Mouse (Mus musculus): ENCODE data around the gene Ncln.

Gene Ncln

GRCm38 (mm10) chr10:81517227-81517626, 21.0 kb upstream of the Ncln start:
- CTCF ChIA-PET = interaction anchor here (1.1 kb wide), 1 partner anchor 14 kb away, joined by 3 read pairs; no protein-coding TSS in a partner anchor

GRCm38 (mm10) chr10:81513798-81514197, 17.6 kb upstream of the Ncln start:
- CTCF ChIA-PET = interaction anchor here (0.8 kb wide), 1 partner anchor 11 kb away, joined by 3 read pairs; no protein-coding TSS in a partner anchor

DNA sequence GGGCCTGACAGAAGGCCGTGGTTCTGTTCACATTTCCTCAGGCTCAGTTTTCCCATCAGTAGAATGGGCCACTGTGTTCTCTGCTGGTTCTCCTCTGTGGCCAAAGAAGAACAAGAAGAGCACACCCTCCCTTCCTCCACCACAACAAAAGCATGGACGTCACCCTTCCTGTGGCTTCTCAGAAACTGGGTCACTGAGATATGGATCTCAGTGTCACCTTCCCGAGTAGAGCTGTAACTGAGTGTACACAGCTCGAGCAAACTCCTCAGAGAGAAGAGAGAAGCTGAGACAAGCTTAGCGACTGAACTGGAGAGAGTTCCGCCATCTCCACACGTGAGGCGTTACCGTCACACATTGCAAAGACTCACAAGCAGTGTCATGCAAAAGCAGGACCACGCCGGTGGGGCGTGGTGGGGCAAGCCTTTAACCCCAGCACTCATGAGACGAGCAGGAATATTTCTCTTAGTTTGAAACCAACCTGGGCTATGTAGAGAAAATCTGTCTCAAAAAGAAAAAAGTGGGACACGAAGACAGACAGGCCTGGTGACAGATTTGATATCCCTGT, 14.1 kb upstream of the Ncln start:
- CTCF ChIA-PET = no interaction called here

DNA sequence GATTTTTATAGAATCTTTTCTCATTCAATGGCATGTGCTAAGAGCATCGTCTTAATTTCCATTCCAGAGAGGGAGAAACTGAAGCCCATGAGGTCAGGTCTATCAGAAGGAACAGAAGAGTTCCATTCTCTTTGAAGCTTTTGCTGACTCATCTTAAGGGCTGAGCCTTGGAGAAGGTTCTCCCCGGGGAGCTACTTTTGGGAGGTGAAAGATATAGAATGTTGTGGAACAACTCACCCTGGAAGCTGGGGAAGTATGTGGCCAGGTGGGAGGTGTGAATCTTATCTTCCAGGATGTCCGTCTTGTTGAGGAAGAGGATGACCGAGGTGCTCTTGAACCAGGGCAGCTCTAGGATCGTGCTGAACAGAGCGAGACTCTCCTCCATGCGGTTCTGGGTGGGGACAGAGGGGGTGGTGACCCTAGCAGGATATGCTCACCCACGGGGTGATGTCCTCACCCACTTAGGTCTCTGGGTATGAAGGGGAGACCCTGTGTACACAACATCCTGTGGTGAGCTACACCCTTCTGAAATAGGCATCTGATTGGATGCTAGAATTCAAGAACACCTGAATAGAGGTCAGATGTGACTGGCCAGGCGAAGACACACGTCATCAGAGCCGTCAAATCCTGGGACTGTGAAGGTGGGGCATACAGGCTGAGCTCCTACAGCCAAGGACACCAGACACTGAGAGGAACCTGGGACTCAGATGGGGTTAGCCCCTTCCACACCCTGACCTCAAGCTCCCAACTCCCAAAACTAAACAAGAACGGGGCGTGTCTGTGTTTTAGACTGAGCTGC, 11.7 kb upstream of the Ncln start:
- CTCF ChIA-PET = interaction anchor here (0.5 to 1.2 kb wide), 2 partner anchors 57 to 242 kb away, joined by 3 to 4 read pairs; no protein-coding TSS in a partner anchor

- CTCF ChIA-PET = interaction anchor here (1.2 kb wide), 1 partner anchor 57 kb away, joined by 3 read pairs; no protein-coding TSS in a partner anchor
These were observed 10.9 kb upstream of the Ncln start for GRCm38 (mm10) chr10:81507095-81507494.

- CTCF ChIA-PET = interaction anchor here (0.7 kb wide), 1 partner anchor 207 kb away, joined by 3 read pairs; no protein-coding TSS in a partner anchor
These were observed 8.9 kb upstream of the Ncln start for GRCm38 (mm10) chr10:81505016-81505664.

DNA sequence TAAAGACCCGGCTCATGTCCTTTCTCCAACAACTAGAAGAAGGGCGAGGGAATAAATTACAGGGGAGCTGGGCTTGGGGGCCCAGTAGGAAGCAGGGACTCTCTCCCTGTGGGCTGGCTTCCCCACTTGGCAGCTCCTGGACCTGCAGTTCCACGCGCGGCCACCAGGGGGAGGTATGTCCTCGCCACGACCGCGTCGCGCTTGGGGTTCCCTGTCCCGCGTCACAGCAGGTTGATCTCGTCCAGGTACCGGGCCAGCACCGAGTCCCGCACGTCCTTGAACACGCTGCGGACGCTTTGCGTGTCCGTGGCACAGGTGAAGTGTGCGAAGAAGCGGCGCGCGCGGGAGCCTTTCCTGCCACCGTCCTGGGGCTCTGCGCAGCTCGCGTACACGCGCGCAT, 6.5 kb upstream of the Ncln start:
- CTCF ChIA-PET = interaction anchor here (1.1 to 2.0 kb wide), 5 partner anchors 11 to 48 kb away, joined by 3 to 16 read pairs (median 4); no protein-coding TSS in a partner anchor

DNA sequence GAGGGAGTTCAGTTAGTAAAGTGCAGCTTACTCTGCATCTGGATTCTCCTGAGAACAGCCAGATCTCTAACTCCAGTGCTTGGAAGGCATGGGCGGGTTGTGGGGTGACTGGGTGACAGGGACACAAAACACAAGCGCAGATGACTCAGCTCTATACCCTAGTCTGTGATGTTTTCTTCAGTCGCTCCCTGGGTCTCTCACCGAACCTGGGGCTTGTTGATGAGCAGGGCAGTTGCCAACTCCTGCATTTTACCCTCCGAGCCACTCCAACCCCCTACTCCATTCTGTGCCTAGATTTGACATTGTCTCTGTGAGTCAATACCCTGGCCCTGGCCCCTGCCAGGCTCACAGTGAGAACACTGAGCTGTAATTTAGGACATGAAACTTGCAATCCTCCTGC, 5.7 kb upstream of the Ncln start:
- CTCF ChIA-PET = interaction anchor here (1.1 to 2.0 kb wide), 5 partner anchors 12 to 49 kb away, joined by 3 to 16 read pairs (median 4); no protein-coding TSS in a partner anchor

GRCm38 (mm10) chr10:81500032-81500431, 3.8 kb upstream of the Ncln start, which contains the start of gene S1pr4:
Gene S1pr4, minus strand, starts transcription at chr10:81500132.
- CTCF ChIA-PET = no interaction called here

DNA sequence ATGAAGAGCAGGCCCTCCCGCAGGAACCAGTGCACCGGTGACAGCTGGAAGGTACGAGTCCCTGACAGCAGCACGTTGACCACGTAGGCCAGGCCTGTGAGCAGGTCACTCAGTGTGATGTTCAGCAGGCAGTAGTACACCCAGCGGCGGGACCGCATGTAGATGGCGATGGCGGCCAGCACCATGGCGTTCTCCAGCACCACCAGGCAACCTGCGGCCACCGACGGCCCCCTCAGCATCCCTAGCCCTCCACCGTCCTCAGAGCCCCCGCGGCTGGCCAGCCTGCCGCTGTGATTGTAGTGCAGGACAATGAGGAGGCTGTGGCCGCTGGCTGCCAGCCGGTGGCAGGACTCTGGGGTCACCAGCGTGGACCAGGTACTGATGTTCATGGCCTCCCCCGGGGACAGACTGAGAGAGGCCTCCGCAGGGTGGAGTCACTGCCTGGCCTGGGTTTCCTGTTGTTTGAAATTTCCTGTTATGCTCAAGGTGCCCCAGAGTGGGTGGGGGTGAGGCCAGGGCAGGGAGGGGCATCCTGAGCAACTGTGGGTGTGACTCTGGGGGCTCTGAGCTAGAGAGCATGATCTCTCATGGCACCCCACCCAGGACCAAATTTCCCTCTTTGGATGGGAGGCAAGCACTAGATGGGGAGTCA, 3.2 kb upstream of the Ncln start:
- CTCF ChIA-PET = interaction anchor here (0.7 kb wide), 1 partner anchor 117 kb away, joined by 3 read pairs; no protein-coding TSS in a partner anchor

GRCm38 (mm10) chr10:81498316-81499249, 2.4 kb upstream of the Ncln start:
- CTCF ChIA-PET = interaction anchor here (0.6 to 0.7 kb wide), 2 partner anchors 9 to 116 kb away, joined by 3 read pairs; no protein-coding TSS in a partner anchor

- CTCF ChIA-PET = interaction anchor here (0.6 to 0.9 kb wide), 4 partner anchors 8 to 1233 kb away, joined by 3 to 4 read pairs (median 3); partner anchors contain the start of gene BC025920
These were observed 1.4 kb upstream of the Ncln start for GRCm38 (mm10) chr10:81497401-81498270.

- CTCF ChIA-PET = interaction anchor here (0.7 to 0.9 kb wide), 3 partner anchors 109 to 1232 kb away, joined by 3 to 4 read pairs (median 3); partner anchors contain the start of gene BC025920
These were observed 777 bp upstream of the Ncln start for GRCm38 (mm10) chr10:81496969-81497368.

DNA sequence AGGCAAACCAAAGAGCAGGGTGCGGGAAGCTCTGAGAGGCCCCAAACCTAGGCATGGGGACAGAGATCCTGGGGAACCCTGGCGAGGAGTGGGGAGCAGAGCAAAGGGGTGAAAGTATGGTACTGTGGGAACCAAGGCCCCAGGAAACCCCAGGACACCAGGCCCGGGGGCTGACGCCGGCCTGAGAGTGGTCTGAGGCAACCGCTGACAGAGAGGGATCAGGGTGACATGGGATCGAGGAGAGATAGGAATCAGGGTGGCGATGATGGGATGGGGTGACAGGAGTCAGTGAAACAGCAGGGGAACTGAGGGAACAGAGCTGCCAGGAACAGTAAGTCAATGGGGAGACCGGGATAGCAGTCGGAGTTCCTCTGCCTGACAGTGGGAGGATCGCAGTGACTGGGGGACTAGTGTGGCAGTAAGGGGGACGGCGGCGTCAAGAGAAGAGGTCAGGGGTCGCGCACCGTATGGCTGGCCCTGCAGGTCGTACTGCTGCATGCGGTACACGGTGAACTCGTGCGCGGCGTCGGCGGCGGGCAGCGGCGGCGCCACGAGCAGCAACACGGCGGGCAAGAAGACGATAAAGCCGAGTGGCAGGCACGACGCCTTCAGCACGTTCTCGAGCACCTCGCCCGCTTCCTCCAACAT, 452 bp downstream of the Ncln start:
- CTCF ChIA-PET = interaction anchor here (0.9 to 1.5 kb wide), 2 partner anchors 9 to 303 kb away, joined by 3 read pairs; no protein-coding TSS in a partner anchor

DNA sequence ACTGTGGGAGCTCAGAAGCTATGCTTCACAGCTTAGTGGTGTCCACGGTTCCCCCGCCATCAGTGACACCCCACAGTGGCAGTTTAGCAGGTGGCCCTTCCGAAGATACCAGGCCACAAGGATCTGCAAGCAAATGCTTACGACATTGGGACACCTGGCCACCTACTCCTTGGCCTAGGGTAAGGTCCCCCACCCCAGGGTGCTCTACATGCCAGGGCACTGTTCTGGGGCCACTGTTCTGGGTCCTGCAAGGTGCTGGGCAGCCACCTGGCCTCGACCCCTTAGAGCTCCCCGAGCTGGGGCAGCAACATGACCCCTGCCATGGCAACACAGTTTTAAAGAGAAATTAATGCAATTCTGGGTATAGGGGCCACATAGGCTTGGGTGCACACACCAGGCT, 1.0 kb downstream of the Ncln start:
- CTCF ChIA-PET = interaction anchor here (0.9 to 1.5 kb wide), 2 partner anchors 9 to 302 kb away, joined by 3 read pairs; no protein-coding TSS in a partner anchor

- CTCF ChIA-PET = interaction anchor here (0.7 to 1.4 kb wide), 4 partner anchors 29 to 302 kb away, joined by 3 to 16 read pairs (median 3); partner anchors contain the start of gene Gna15
These were observed 1.7 kb downstream of the Ncln start for GRCm38 (mm10) chr10:81494260-81495041.

GRCm38 (mm10) chr10:81493601-81494220, 2.5 kb downstream of the Ncln start:
- CTCF ChIA-PET = interaction anchor here (0.7 to 1.4 kb wide), 2 partner anchors 58 to 68 kb away, joined by 3 to 16 read pairs; no protein-coding TSS in a partner anchor
